ENCODE assay signal across 8 mouse cellular contexts in the genomic region with DNA sequence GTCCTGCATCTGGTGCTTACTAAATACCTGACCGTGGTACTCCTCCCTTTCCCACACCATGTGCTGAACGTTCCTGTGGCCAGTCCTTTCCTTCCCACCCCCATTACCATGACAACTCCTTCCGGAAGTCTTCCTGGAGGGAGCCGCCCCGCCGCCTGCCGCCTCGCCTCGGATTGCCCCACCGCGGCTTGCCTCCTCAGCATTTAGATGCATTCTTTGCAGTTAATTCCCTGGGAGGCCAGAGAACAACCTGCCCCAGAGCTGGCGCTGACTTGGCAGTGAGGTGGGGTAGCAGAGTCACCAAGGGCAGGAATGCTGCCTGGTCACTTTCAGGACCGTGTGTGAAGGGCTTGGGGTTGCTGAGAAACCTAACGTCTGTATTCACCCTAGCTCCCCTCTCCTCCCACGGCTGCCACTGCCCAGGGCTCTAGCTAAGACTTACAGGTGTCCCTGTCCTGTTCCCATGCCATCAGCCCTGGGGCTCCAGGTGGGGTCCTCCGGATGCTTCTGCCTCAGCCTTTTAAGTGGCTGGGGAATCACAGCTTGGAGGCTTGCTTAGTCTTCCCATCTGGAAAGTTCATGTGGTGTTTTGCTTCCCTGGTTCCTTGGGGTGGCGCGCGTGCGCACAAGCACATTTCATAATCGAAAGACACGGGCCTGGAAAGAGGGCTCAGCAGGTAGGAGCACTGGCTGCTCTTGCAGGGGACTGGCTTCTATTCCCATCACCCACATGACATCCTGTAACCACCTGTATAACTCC. TPM values are rescaled to one million over a fixed set of nuclear protein-coding genes. Genes with fewer than 3 reads are reported as not detected.
DNase-seq lines count a peak whose midpoint lies in the region; ATAC-seq and TF ChIP-seq lines count a peak whose summit lies in the region.

No protein-coding gene starts in this region.

- intact Hi-C loops in left cerebral cortex, adult 2 months (cut with DNase I) = no loop called here

- peak in 1 of 2 experiments; percentile 33 for DNase-seq in left cerebral cortex, adult 2 months (ENCODE audit: extremely low spot score in 1 of 2, low spot score in 2 of 2)
- DNase-seq in left cerebral cortex, adult 11 months (ENCODE audit: low spot score) = no peak
- DNase-seq in embryo, embryonic 9.5 days (ENCODE audit: extremely low spot score) = peak; percentile 45
- DNase-seq in intestine, embryonic 14.5 days (ENCODE audit: low spot score) = no peak
- DNase-seq in yolk sac, embryonic 10.5 days (ENCODE audit: low spot score) = peak; percentile 26
- no peak for DNase-seq in cerebellum, postnatal 4 days (ENCODE audit: low spot score in 2 of 2)
- DNase-seq in layer of hippocampus, adult 9-11 months = no peak

- H3K27ac ChIP-seq in left cerebral cortex, adult 2 months = peak overlapping the region; percentile 38; the same call in 1 of the 2 replicates
- no peak overlapping the region for H3K27ac ChIP-seq in intestine, embryonic 14.5 days (ENCODE audit: low read depth)
- H3K27ac ChIP-seq in liver, embryonic 15.5 days (replicated peaks) = no peak overlapping the region

- H3K4me1 ChIP-seq in intestine, embryonic 14.5 days (replicated peaks; ENCODE audit: control insufficient read depth, insufficient read depth, low read length) = peaks cover 11% of the 10 kb centered on the region
- H3K4me1 ChIP-seq in liver, embryonic 15.5 days (replicated peaks) = peaks cover 39% of the 10 kb centered on the region

- H3K4me2 ChIP-seq in intestine, embryonic 14.5 days (ENCODE audit: low read length) = peak overlapping the region; percentile 41
- H3K4me2 ChIP-seq in liver, embryonic 15.5 days = 0 out of 2 replicates have a peak overlapping the region, but pooled peaks have one; percentile 0

- no peak for ATAC-seq in intestine, embryonic 14.5 days (replicated peaks; ENCODE audit: low FRiP score, low TSS enrichment, low read depth)
- ATAC-seq in liver, embryonic 15.5 days (ENCODE audit: insufficient read depth) = no peak

- H3K9ac ChIP-seq in intestine, embryonic 14.5 days (ENCODE audit: low read length) = no peak overlapping the region
- no peak overlapping the region for H3K9ac ChIP-seq in liver, embryonic 15.5 days

- peak overlapping the region; percentile 30 for H3K4me3 ChIP-seq in left cerebral cortex, adult 2 months
- peak overlapping the region; percentile 8; the same call in 1 of the 2 replicates for H3K4me3 ChIP-seq in intestine, embryonic 14.5 days (ENCODE audit: low read depth, low read length)
- no peak overlapping the region for H3K4me3 ChIP-seq in liver, embryonic 15.5 days (replicated peaks)

- no peak; the same call in 1 of the 2 replicates for TF ChIP-seq CTCF in left cerebral cortex, adult 2 months (IDR thresholded peaks at IDR 0.05)

- H3K27me3 ChIP-seq in intestine, embryonic 14.5 days (replicated peaks; ENCODE audit: control insufficient read depth, insufficient read depth, low read length) = peaks cover 24% of the 10 kb centered on the region
- peaks cover 70% of the 10 kb centered on the region for H3K27me3 ChIP-seq in liver, embryonic 15.5 days

- 12% methylated on average over 22 of the region's 22 CpGs for WGBS in intestine, embryonic 14.5 days
- 14% methylated on average over 22 of the region's 22 CpGs for WGBS in liver, embryonic 15.5 days (ENCODE audit: insufficient replicate concordance)

- H3K36me3 ChIP-seq in intestine, embryonic 14.5 days (ENCODE audit: control insufficient read depth, insufficient read depth, low read length) = no peaks in the 10 kb centered on the region
- no peaks in the 10 kb centered on the region for H3K36me3 ChIP-seq in liver, embryonic 15.5 days (replicated peaks)

- no peaks in the 10 kb centered on the region for H3K9me3 ChIP-seq in intestine, embryonic 14.5 days (ENCODE audit: control insufficient read depth, low read length)
- no peaks in the 10 kb centered on the region for H3K9me3 ChIP-seq in liver, embryonic 15.5 days (replicated peaks)

RNA-seq across cellular contexts. Expression of a gene that starts 4.5 kb away (rescaled TPM):
- total RNA-seq in left cerebral cortex, adult 2 months (2021) = not detected
- 0.23 and 0.38 TPM in 2 replicates for polyA plus RNA-seq in intestine, embryonic 14.5 days (2014; fragmentation: Nextera tagmentation; extraction: Ambion mirVana)
- 0.15 and 0.21 TPM in 2 replicates for polyA plus RNA-seq in liver, embryonic 15.5 days (2015; fragmentation: Nextera tagmentation; extraction: Ambion mirVana)

RNA-seq across cellular contexts. Expression of a gene that starts 13.9 kb away (rescaled TPM):
- 100 to 1,000 TPM; 156 to 160 TPM for total RNA-seq in left cerebral cortex, adult 2 months (2021)
- 1.1 and 2.4 TPM in 2 replicates for polyA plus RNA-seq in intestine, embryonic 14.5 days (2014; fragmentation: Nextera tagmentation; extraction: Ambion mirVana)
- polyA plus RNA-seq in liver, embryonic 15.5 days (2015; fragmentation: Nextera tagmentation; extraction: Ambion mirVana) = 0.06 TPM in 1 of 2 replicates, not detected in the other

RNA-seq across cellular contexts. Expression of a gene that starts 34.3 kb away (rescaled TPM):
- under 1 TPM in 1 of 2 experiments, not detected in 1; 0.28 TPM for total RNA-seq in left cerebral cortex, adult 2 months (2021)
- 32.9 and 34.5 TPM in 2 replicates for polyA plus RNA-seq in intestine, embryonic 14.5 days (2014; fragmentation: Nextera tagmentation; extraction: Ambion mirVana)
- polyA plus RNA-seq in liver, embryonic 15.5 days (2015; fragmentation: Nextera tagmentation; extraction: Ambion mirVana) = 1.0 and 1.5 TPM in 2 replicates

Comparison
In these comparisons a context has a peak if more than half of its experiments do, and no peak if none do; other contexts are left out.
1. DNase-seq: peak in embryo, embryonic 9.5 days (single experiment) and yolk sac, embryonic 10.5 days (single experiment); none in left cerebral cortex, adult 11 months (single experiment), intestine, embryonic 14.5 days (single experiment), cerebellum, postnatal 4 days (0 of 2) and layer of hippocampus, adult 9-11 months (single experiment).
2. RNA of a gene that starts 34.3 kb away (polyA plus RNA-seq): 32.9 to 34.5 TPM in intestine, embryonic 14.5 days; 1.0 to 1.5 TPM in liver, embryonic 15.5 days; every median in the first group is over 10 times any median in the second.